Comparison of ENCODE assay signal across 8 mouse cellular contexts in the genomic region with DNA sequence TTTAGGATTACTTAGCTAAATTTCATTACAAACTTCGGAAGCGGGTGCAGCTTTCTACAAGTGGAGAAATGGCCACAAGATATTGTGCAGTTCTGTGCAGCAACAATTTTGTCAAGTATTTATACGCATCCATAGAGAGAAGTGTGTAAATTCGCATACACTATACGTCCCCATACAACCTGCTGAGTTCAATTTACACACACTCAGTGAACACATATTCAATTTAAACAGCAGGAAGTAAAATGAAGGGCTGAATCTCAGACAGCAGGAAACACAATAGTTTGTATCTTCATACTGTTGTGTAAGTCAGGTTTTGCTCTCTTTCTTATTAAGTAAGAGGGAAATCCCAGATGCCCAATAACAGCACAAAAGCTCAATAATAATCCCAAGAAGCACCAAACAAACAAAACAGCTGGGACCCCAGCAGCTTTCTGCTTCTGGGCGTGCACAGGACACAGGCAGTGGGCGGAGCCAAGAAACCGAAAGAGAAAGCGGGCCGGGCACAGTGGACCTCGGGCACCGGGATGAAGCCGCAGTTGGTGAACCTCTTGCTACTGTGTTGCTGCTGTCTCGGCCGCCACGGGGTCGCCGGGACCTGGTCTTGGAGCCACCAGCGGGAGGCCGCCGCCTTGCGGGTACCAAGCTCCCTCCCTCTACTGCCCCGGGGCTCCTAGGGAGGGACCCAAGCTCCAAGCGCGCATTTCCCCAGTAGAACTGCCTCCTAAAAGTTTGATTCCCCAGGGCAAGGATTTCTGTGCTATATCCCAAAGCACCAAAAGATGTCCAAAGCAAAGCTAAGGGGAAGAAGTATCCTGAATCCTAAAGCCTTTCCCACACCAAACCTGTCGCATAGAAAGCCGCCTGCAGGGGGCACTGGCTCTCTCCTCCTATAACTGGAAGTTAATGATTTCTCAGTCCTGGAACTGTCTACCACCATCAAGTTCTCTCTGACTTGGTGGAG. TPM values are rescaled to one million over a fixed set of nuclear protein-coding genes. Genes with fewer than 3 reads are reported as not detected.
A peak's percentile ranks its signal among the peaks of the same experiment; 100 is the strongest.
DNase-seq lines count a peak whose midpoint lies in the region; ATAC-seq and TF ChIP-seq lines count a peak whose summit lies in the region.

A gene (plus strand): TSS at position 461 of the 961 bp plus-strand sequence.

- H3K27me3 ChIP-seq in embryonic facial prominence, embryonic 11.5 days (ENCODE audit: control insufficient read depth, insufficient read depth, low read length) = no peaks in the 10 kb centered on the region
- no peaks in the 10 kb centered on the region for H3K27me3 ChIP-seq in intestine, postnatal 0 days (replicated peaks; ENCODE audit: control insufficient read depth, insufficient read depth, low read length)
- no peaks in the 10 kb centered on the region for H3K27me3 ChIP-seq in midbrain, embryonic 10.5 days (ENCODE audit: low read depth, poor library complexity, severe bottlenecking)

- H3K27ac ChIP-seq in embryonic facial prominence, embryonic 11.5 days (replicated peaks; ENCODE audit: low read depth, low read length) = no peak within 1 kb of the TSS
- peak within 1 kb of the TSS; percentile 98 for H3K27ac ChIP-seq in intestine, postnatal 0 days (ENCODE audit: low read depth, low read length)
- H3K27ac ChIP-seq in midbrain, embryonic 10.5 days (replicated peaks) = peak within 1 kb of the TSS; percentile 94

- H3K4me1 ChIP-seq in embryonic facial prominence, embryonic 11.5 days (ENCODE audit: control insufficient read depth, insufficient read depth, low read length) = no peaks in the 10 kb centered on the region
- no peaks in the 10 kb centered on the region for H3K4me1 ChIP-seq in intestine, postnatal 0 days (replicated peaks; ENCODE audit: control insufficient read depth, insufficient read depth, low read length)
- peaks cover 13% of the 10 kb centered on the region for H3K4me1 ChIP-seq in midbrain, embryonic 10.5 days

- intact Hi-C loops in left cerebral cortex, postnatal 36 days (cut with DNase I) = loop anchor here (5.0 kb wide), 2 partner anchors 95 to 420 kb away; no protein-coding TSS in a partner anchor

- H3K9ac ChIP-seq in embryonic facial prominence, embryonic 11.5 days (replicated peaks; ENCODE audit: low read length) = peak within 1 kb of the TSS; percentile 83
- H3K9ac ChIP-seq in intestine, postnatal 0 days (ENCODE audit: low read depth, low read length) = peak within 1 kb of the TSS; percentile 95

- 13% methylated on average over 27 of the region's 27 CpGs for WGBS in embryonic facial prominence, embryonic 11.5 days
- WGBS in intestine, postnatal 0 days = 11% methylated on average over 27 of the region's 27 CpGs
- 12% methylated on average over 27 of the region's 27 CpGs for WGBS in midbrain, embryonic 10.5 days

- peak; percentile 91 for ATAC-seq in embryonic facial prominence, embryonic 11.5 days (replicated peaks; ENCODE audit: insufficient number of reproducible peaks, low FRiP score, low TSS enrichment, low read depth)
- peak; percentile 96 for ATAC-seq in granulocyte monocyte progenitor cell, adult 5-6 weeks (replicated peaks; ENCODE audit: poor library complexity, severe bottlenecking)
- ATAC-seq in intestine, postnatal 0 days = peak; percentile 97

- no peaks in the 10 kb centered on the region for H3K9me3 ChIP-seq in embryonic facial prominence, embryonic 11.5 days (replicated peaks; ENCODE audit: control insufficient read depth, low read length)
- H3K9me3 ChIP-seq in intestine, postnatal 0 days (ENCODE audit: control insufficient read depth) = no peaks in the 10 kb centered on the region
- H3K9me3 ChIP-seq in midbrain, embryonic 10.5 days (replicated peaks) = no peaks in the 10 kb centered on the region

- H3K36me3 ChIP-seq in embryonic facial prominence, embryonic 11.5 days (replicated peaks; ENCODE audit: control insufficient read depth, insufficient read depth, low read depth, low read length) = no peaks in the 10 kb centered on the region
- H3K36me3 ChIP-seq in intestine, postnatal 0 days (ENCODE audit: control insufficient read depth, insufficient read depth) = no peaks in the 10 kb centered on the region
- H3K36me3 ChIP-seq in midbrain, embryonic 10.5 days = no peaks in the 10 kb centered on the region

- peak within 1 kb of the TSS; percentile 71 for H3K4me3 ChIP-seq in embryonic facial prominence, embryonic 11.5 days (ENCODE audit: low read depth, low read length)
- peak within 1 kb of the TSS; percentile 93 for H3K4me3 ChIP-seq in intestine, postnatal 0 days (ENCODE audit: low read depth, low read length)
- peak within 1 kb of the TSS; percentile 81 for H3K4me3 ChIP-seq in midbrain, embryonic 10.5 days

- peak within 1 kb of the TSS; percentile 39 for H3K4me2 ChIP-seq in embryonic facial prominence, embryonic 11.5 days (ENCODE audit: low read depth, low read length)
- H3K4me2 ChIP-seq in intestine, postnatal 0 days (replicated peaks; ENCODE audit: low read depth) = peak within 1 kb of the TSS; percentile 61

- peak; percentile 91 for TF ChIP-seq CTCF in intestine, postnatal 0 days (IDR thresholded peaks at IDR 0.05; ENCODE audit: low read depth)

- DNase-seq in adrenal gland, postnatal 14 days = peak; percentile 94
- peak; percentile 88 for DNase-seq in embryonic facial prominence, embryonic 11.5 days (ENCODE audit: low spot score)
- peak; percentile 78 for DNase-seq in left cerebral cortex, postnatal 36 days (ENCODE audit: low spot score in 2 of 2)
- DNase-seq in midbrain, embryonic 10.5 days (ENCODE audit: low spot score) = peak; percentile 77
- peak; percentile 69 to 77 for DNase-seq in right cerebral cortex, postnatal 36 days (ENCODE audit: low spot score in 2 of 2)
- peak; percentile 72 to 87 for DNase-seq in urinary bladder, postnatal 4 days (ENCODE audit: low spot score in 2 of 2)

RNA-seq across cellular contexts. Expression of the gene that starts here (rescaled TPM):
- total RNA-seq in adrenal gland, postnatal 14 days (2021) = 39.4 and 40.7 TPM in 2 replicates
- 6.3 and 6.4 TPM in 2 replicates for polyA plus RNA-seq in embryonic facial prominence, embryonic 11.5 days (2014; fragmentation: Nextera tagmentation; extraction: Ambion mirVana)
- 11.3 and 11.8 TPM in 2 replicates for total RNA-seq in granulocyte monocyte progenitor cell, adult 5-6 weeks (2014; fragmentation: Nextera tagmentation)
- 6.9 and 8.2 TPM in 2 replicates for total RNA-seq in granulocyte monocyte progenitor cell, adult 5-6 weeks (2017)
- 51.9 and 60.9 TPM in 2 replicates for polyA plus RNA-seq in intestine, postnatal 0 days (2015; fragmentation: Nextera tagmentation; extraction: Ambion mirVana)
- total RNA-seq in left cerebral cortex, postnatal 36 days (2021) = 10 to 100 TPM; 16.6 to 18.7 TPM
- 3.4 and 5.0 TPM in 2 replicates for polyA plus RNA-seq in midbrain, embryonic 10.5 days (2016; fragmentation: Nextera tagmentation; extraction: Ambion mirVana)
